Comparison of ENCODE assay signal across 8 mouse cellular contexts in genomic region chr13:41746971-41747615, GRCm38 (mm10).
DNase-seq lines count a peak whose midpoint lies in the region; ATAC-seq and TF ChIP-seq lines count a peak whose summit lies in the region.

No protein-coding gene starts in this region.

- H3K4me2 ChIP-seq in hindbrain, embryonic 16.5 days (ENCODE audit: low read length) = no peak overlapping the region

- H3K27ac ChIP-seq in hindbrain, embryonic 16.5 days (ENCODE audit: low read depth, low read length) = no peak overlapping the region
- H3K27ac ChIP-seq in hindbrain, embryonic 10.5 days = no peak overlapping the region

- H3K4me1 ChIP-seq in hindbrain, embryonic 16.5 days (ENCODE audit: control insufficient read depth, insufficient read depth, low read depth, low read length) = no peaks in the 10 kb centered on the region
- 0 out of 2 replicates have a peak, but pooled peaks cover 5% of the 10 kb centered on the region for H3K4me1 ChIP-seq in hindbrain, embryonic 10.5 days (replicated peaks)
- H3K4me1 ChIP-seq in lung, adult 2 months (ENCODE audit: control insufficient read depth, insufficient read depth, low read length) = no peaks in the 10 kb centered on the region

- H3K9ac ChIP-seq in hindbrain, embryonic 16.5 days (ENCODE audit: low read depth, low read length) = no peak overlapping the region

- no peaks in the 10 kb centered on the region for H3K36me3 ChIP-seq in hindbrain, embryonic 16.5 days (ENCODE audit: control insufficient read depth, insufficient read depth, low read length)
- H3K36me3 ChIP-seq in hindbrain, embryonic 10.5 days = no peaks in the 10 kb centered on the region

- TF ChIP-seq CTCF in lung, adult 2 months (IDR thresholded peaks at IDR 0.05; ENCODE audit: insufficient read depth, low read length) = 0 out of 2 replicates have a peak, but pooled peaks have one; percentile 6

- no peak for TF ChIP-seq POLR2A in lung, adult 2 months (IDR thresholded peaks at IDR 0.05; ENCODE audit: borderline replicate concordance, extremely low read depth, low read depth, low read length)

- no peaks in the 10 kb centered on the region for H3K9me3 ChIP-seq in hindbrain, embryonic 16.5 days (ENCODE audit: control insufficient read depth, low read length)
- H3K9me3 ChIP-seq in hindbrain, embryonic 10.5 days = no peaks in the 10 kb centered on the region

- no peak overlapping the region for H3K4me3 ChIP-seq in hindbrain, embryonic 16.5 days (ENCODE audit: low read length)
- H3K4me3 ChIP-seq in hindbrain, embryonic 10.5 days = no peak overlapping the region
- H3K4me3 ChIP-seq in lung, adult 2 months (replicated peaks; ENCODE audit: extremely low read depth, low read depth, low read length) = no peak overlapping the region

- no peaks in the 10 kb centered on the region for H3K27me3 ChIP-seq in hindbrain, embryonic 16.5 days (replicated peaks; ENCODE audit: control insufficient read depth, insufficient read depth, low read length)
- H3K27me3 ChIP-seq in hindbrain, embryonic 10.5 days (ENCODE audit: insufficient read depth, poor library complexity, severe bottlenecking) = no peaks in the 10 kb centered on the region

- no peak for DNase-seq in hindbrain, embryonic 10.5 days (ENCODE audit: low spot score)
- DNase-seq in CD4-positive helper T cell, adult 2 months (ENCODE audit: low read depth, low spot score) = peak; percentile 60
- peak; percentile 65 for DNase-seq in R1 (ENCODE audit: low read depth, low spot score)
- DNase-seq in forelimb bud, embryonic 11.5 days (ENCODE audit: low read depth, low spot score) = peak; percentile 35
- no peak for DNase-seq in lung, adult 2 months
- peak; percentile 31 for DNase-seq in skeletal muscle tissue, adult 2 months (ENCODE audit: low read depth, low spot score)
- DNase-seq in adrenal gland, adult 8-10 months = no peak

- WGBS in hindbrain, embryonic 16.5 days = 58% methylated on average over 8 of the region's 8 CpGs
- 64% methylated on average over 8 of the region's 8 CpGs for WGBS in hindbrain, embryonic 10.5 days
- 39% methylated on average over 8 of the region's 8 CpGs for WGBS in lung, adult 2 months

- ATAC-seq in hindbrain, embryonic 16.5 days = 0 out of 2 replicates have a peak, but pooled peaks have one; percentile 61

Comparison
In these comparisons a context has a peak if more than half of its experiments do, and no peak if none do; other contexts are left out.
1. DNase-seq: peak in CD4-positive helper T cell, adult 2 months (single experiment), R1 (single experiment), forelimb bud, embryonic 11.5 days (single experiment) and skeletal muscle tissue, adult 2 months (single experiment); none in hindbrain, embryonic 10.5 days (single experiment), lung, adult 2 months (single experiment) and adrenal gland, adult 8-10 months (single experiment).